Mouse (Mus musculus) ES-Bruce4 (cell line): ENCODE measurements around the gene Mettl14.

Source experiments
- CTCF ChIP-seq: IDR thresholded peaks from one replicate; pipeline ENCODE4 v1.8.1; 2011; ENCODE audit warnings: low read depth, low read length
- EP300 ChIP-seq: IDR thresholded peaks from 2 replicates; pipeline ENCODE4 v1.6.1; 2011; ENCODE audit warnings: low read depth, low read length; ENCODE audit not compliant: insufficient read depth

DNA sequence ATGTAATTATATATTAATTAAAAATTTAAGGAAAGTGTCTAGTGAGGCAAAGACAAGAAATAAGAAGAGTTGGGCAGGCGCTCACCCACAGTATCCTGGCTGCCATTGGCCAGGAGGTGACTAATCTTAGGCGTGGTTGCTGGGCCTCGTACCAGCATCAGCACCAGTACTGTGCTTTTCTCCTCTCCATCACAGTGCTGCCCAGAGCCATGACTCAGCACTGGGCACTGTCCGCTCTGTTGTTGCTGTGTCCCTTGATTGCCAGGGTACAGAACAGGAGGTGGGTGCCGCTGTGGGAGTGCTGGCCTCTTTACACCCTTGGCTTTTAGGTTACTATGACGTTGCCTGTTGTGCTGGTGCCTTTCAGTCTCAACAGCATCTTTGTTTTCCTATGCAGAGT is 64.3 kb downstream of the Mettl14 start:
- TF ChIP-seq EP300 (no peak), CTCF (no peak)
